Comparison of ENCODE assay signal across 13 mouse cellular contexts in genomic region chr9:91151893-91152292, GRCm38 (mm10).
"Had no signal": no experiment of that assay in that cellular context is flagged by ENCODE, and none has a peak within 500 bp of the region (broad histone marks: within the 10 kb centered on the region; RNA-seq: fewer than 3 reads in every experiment).

No protein-coding gene starts in this region.

- H3K9me3 ChIP-seq: limb, embryonic 12.5 days; limb, embryonic 15.5 days; liver, embryonic 13.5 days had no signal

- DNase-seq: kidney, postnatal 14 days; kidney, postnatal 4 days; left cerebral cortex, postnatal 4 days; liver, embryonic 13.5 days; lung, adult 2 months; lung, postnatal 14 days; lung, postnatal 4 days; midbrain, embryonic 14.5 days; thymus, adult 18-20 months; thymus, postnatal 36 days had no signal

- H3K4me3 ChIP-seq: limb, embryonic 12.5 days; limb, embryonic 15.5 days; liver, embryonic 13.5 days had no signal

- H3K27ac ChIP-seq: limb, embryonic 12.5 days; limb, embryonic 15.5 days; liver, embryonic 13.5 days had no signal

- H3K36me3 ChIP-seq: limb, embryonic 12.5 days; limb, embryonic 15.5 days; liver, embryonic 13.5 days had no signal

- H3K4me1 ChIP-seq: limb, embryonic 12.5 days; limb, embryonic 15.5 days; liver, embryonic 13.5 days had no signal

- H3K27me3 ChIP-seq: limb, embryonic 12.5 days; limb, embryonic 15.5 days; liver, embryonic 13.5 days had no signal

- H3K4me2 ChIP-seq: limb, embryonic 12.5 days; limb, embryonic 15.5 days; liver, embryonic 13.5 days; midbrain, embryonic 11.5 days had no signal

- H3K9ac ChIP-seq: limb, embryonic 12.5 days; limb, embryonic 15.5 days; liver, embryonic 13.5 days had no signal
